Mouse (Mus musculus): ENCODE measurements around the gene 4930404H24Rik. TPM values are rescaled to one million over a fixed set of nuclear protein-coding genes. Genes with fewer than 3 reads are reported as not detected.

Gene 4930404H24Rik
- total and polyA plus RNA-seq, 2 experiments from 2014 or later = not detected

- TF ChIP-seq CTCF (IDR thresholded peaks at IDR 0.05; ENCODE audit: low read depth) = no peak
- H3K4me1 ChIP-seq (ENCODE audit: insufficient read depth) = no peaks in the 10 kb centered on the region
- H3K27me3 ChIP-seq (ENCODE audit: insufficient read depth, low read length) = no peaks in the 10 kb centered on the region
- no peak overlapping the region for H3K4me2 ChIP-seq (ENCODE audit: low read depth)
- no peaks in the 10 kb centered on the region for H3K9me3 ChIP-seq (ENCODE audit: low read length)
- 88% methylated on average over 3 of the region's 3 CpGs for WGBS
- no peak overlapping the region for H3K27ac ChIP-seq (ENCODE audit: low read depth, low read length)
- H3K9ac ChIP-seq = no peak overlapping the region
- no peak for DNase-seq
- no peak for ATAC-seq
- H3K36me3 ChIP-seq (ENCODE audit: insufficient read depth) = no peaks in the 10 kb centered on the region
- H3K4me3 ChIP-seq (ENCODE audit: low read depth, low read length) = no peak overlapping the region
These were observed 46.3 kb downstream of the 4930404H24Rik start for GRCm38 (mm10) chr2:153538898-153539297.

GRCm38 (mm10) chr2:153542936-153543668 lies 50.5 kb downstream of the 4930404H24Rik start:
- H3K9ac ChIP-seq = no peak overlapping the region
- no peak overlapping the region for H3K27ac ChIP-seq (ENCODE audit: low read depth, low read length)
- DNase-seq (no peak), ATAC-seq (no peak)
- no peaks in the 10 kb centered on the region for H3K36me3 ChIP-seq (ENCODE audit: insufficient read depth)
- 87% methylated on average over 8 of the region's 8 CpGs for WGBS
- H3K9me3 ChIP-seq (ENCODE audit: low read length) = no peaks in the 10 kb centered on the region
- H3K27me3 ChIP-seq (ENCODE audit: insufficient read depth, low read length) = no peaks in the 10 kb centered on the region
- TF ChIP-seq CTCF (IDR thresholded peaks at IDR 0.05; ENCODE audit: low read depth) = no peak
- no peak overlapping the region for H3K4me2 ChIP-seq (ENCODE audit: low read depth)
- H3K4me1 ChIP-seq (ENCODE audit: insufficient read depth) = peaks cover 4% of the 10 kb centered on the region
- no peak overlapping the region for H3K4me3 ChIP-seq (ENCODE audit: low read depth, low read length)

Other genes with a start within 250 kb of the 4930404H24Rik start
- gene Kif3b, start 201.4 kb upstream of the 4930404H24Rik start, total RNA-seq (2014; rRNA removed) = 56.6 and 62.5 TPM in 2 replicates
- 17.4 and 20.6 TPM in 2 replicates for gene Kif3b, start 201.4 kb upstream of the 4930404H24Rik start, polyA plus RNA-seq (2015; fragmentation: Nextera tagmentation; extraction: Ambion mirVana)
- gene Asxl1, start 147.0 kb upstream of the 4930404H24Rik start, total RNA-seq (2014; rRNA removed) = 26.2 and 32.6 TPM in 2 replicates
- gene Asxl1, start 147.0 kb upstream of the 4930404H24Rik start, polyA plus RNA-seq (2015; fragmentation: Nextera tagmentation; extraction: Ambion mirVana) = 8.4 and 12.3 TPM in 2 replicates
- 57.4 and 58.5 TPM in 2 replicates for gene Nol4l, start 37.2 kb downstream of the 4930404H24Rik start, total RNA-seq (2014; rRNA removed)
- 20.5 and 28.0 TPM in 2 replicates for gene Nol4l, start 37.2 kb downstream of the 4930404H24Rik start, polyA plus RNA-seq (2015; fragmentation: Nextera tagmentation; extraction: Ambion mirVana)
- gene Commd7, start 140.0 kb downstream of the 4930404H24Rik start, total RNA-seq (2014; rRNA removed) = 39.2 and 46.4 TPM in 2 replicates
- 105 and 116 TPM in 2 replicates for gene Commd7, start 140.0 kb downstream of the 4930404H24Rik start, polyA plus RNA-seq (2015; fragmentation: Nextera tagmentation; extraction: Ambion mirVana)
- 1.9 and 3.9 TPM in 2 replicates for gene Dnmt3b, start 156.7 kb downstream of the 4930404H24Rik start, total RNA-seq (2014; rRNA removed)
- 1.3 and 1.9 TPM in 2 replicates for gene Dnmt3b, start 156.7 kb downstream of the 4930404H24Rik start, polyA plus RNA-seq (2015; fragmentation: Nextera tagmentation; extraction: Ambion mirVana)
- gene Dnmt3c, start 203.9 kb downstream of the 4930404H24Rik start, total RNA-seq (2014; rRNA removed) = not detected in 2 replicates
- not detected in 2 replicates for gene Dnmt3c, start 203.9 kb downstream of the 4930404H24Rik start, polyA plus RNA-seq (2015; fragmentation: Nextera tagmentation; extraction: Ambion mirVana)
- 97.6 and 117 TPM in 2 replicates for gene Mapre1, start 248.5 kb downstream of the 4930404H24Rik start, total RNA-seq (2014; rRNA removed)
- gene Mapre1, start 248.5 kb downstream of the 4930404H24Rik start, polyA plus RNA-seq (2015; fragmentation: Nextera tagmentation; extraction: Ambion mirVana) = 354 and 411 TPM in 2 replicates

All from forebrain, postnatal 0 days (tissue).